Mouse (Mus musculus) stomach, embryonic 16.5 days (tissue): ENCODE data around the gene Tpm1. TPM values are rescaled to one million over a fixed set of nuclear protein-coding genes. Genes with fewer than 3 reads are reported as not detected.

Experiments
- ATAC-seq: fragments of 200-750 bp; cut with Nextera tagmentation; 2 replicates; pipeline ENCODE4 v1.8.0; 2017; ENCODE audit warnings: moderate number of reproducible peaks, moderate TSS enrichment; ENCODE audit not compliant: insufficient read depth, low FRiP score
- H3K27ac ChIP-seq: fragments of 300-500 bp; sonication (generic); 2 replicates; pipeline ENCODE4 v1.5.1; 2014; ENCODE audit warnings: low read length
- H3K27me3 ChIP-seq: fragments of 300-500 bp; sonication (generic); 2 replicates; pipeline ENCODE4 v1.6.1; 2014; ENCODE audit warnings: low read length, control low read depth, mixed read lengths; ENCODE audit not compliant: control insufficient read depth, insufficient read depth
- H3K36me3 ChIP-seq: fragments of 300-500 bp; sonication (generic); 2 replicates; pipeline ENCODE4 v1.6.1; 2014; ENCODE audit warnings: low read length; ENCODE audit not compliant: control insufficient read depth, insufficient read depth
- H3K4me1 ChIP-seq: fragments of 300-500 bp; sonication (generic); 2 replicates; pipeline ENCODE4 v1.6.1; 2014; ENCODE audit warnings: low read length, control low read depth, mixed read lengths; ENCODE audit not compliant: control insufficient read depth, insufficient read depth
- H3K4me2 ChIP-seq: fragments of 300-500 bp; sonication (generic); 2 replicates; pipeline ENCODE4 v1.6.1; 2014; ENCODE audit warnings: low read depth, low read length, mixed read lengths
- H3K4me3 ChIP-seq: fragments of 300-500 bp; sonication (generic); replicated peaks from 2 replicates; pipeline ENCODE4 v1.5.1; 2014; ENCODE audit warnings: mild to moderate bottlenecking, low read length
- H3K9ac ChIP-seq: fragments of 300-500 bp; sonication (generic); 2 replicates; pipeline ENCODE4 v1.6.1; 2014; ENCODE audit warnings: low read length
- H3K9me3 ChIP-seq: fragments of 300-500 bp; sonication (generic); replicated peaks from 2 replicates; pipeline ENCODE4 v1.6.1; 2016; ENCODE audit warnings: low read length, control low read depth; ENCODE audit not compliant: control insufficient read depth
- WGBS: fragments of 180-500 bp; shearing (Covaris S2); extraction: QIAGEN DNeasy Blood & Tissue Kit; methylation state at CpG from one replicate; pipeline ENCODE4 v1.1.7; 2014; 5-methylcytosine and 5-hydroxymethylcytosine counted together
- polyA plus RNA-seq: library from polyadenylated mRNA; unstranded; fragments of >200 nt; fragmentation: Nextera tagmentation; extraction: Ambion mirVana; gene quantifications from 2 replicates; pipeline ENCODE4 v1.2.1, GENCODE M21; 2015

The Tpm1 gene
- polyA plus RNA-seq, 1 experiment from 2014 or later, result 1,473 TPM

DNA sequence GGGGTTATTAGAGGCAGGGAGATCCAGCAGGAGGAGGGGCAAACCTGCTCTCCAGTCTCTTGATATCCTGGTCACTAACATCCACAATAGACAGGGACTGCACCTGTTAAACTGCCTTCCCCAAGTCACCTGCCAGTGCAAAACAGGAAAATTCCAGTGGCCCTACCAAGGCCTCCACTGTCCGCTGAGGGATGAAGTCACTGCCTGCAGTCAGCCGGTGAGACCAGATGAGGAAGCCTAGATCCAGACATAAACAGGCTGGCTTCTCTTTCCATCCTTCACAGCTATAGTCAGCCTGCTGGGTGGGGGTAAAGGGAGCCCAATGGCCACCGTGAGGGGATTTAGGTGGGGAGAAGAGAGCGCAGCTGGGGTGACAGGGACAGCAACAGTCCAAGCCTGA lies 45.5 kb downstream of the Tpm1 start:
- H3K4me2 ChIP-seq, result no peak overlapping the region
- H3K27ac ChIP-seq, result no peak overlapping the region
- no peaks in the 10 kb centered on the region for H3K9me3 ChIP-seq
- 48% methylated on average over 4 of the region's 4 CpGs for WGBS
- no peak for ATAC-seq
- no peak overlapping the region for H3K4me3 ChIP-seq
- no peaks in the 10 kb centered on the region for H3K36me3 ChIP-seq
- no peak overlapping the region for H3K9ac ChIP-seq
- H3K4me1 ChIP-seq, result no peaks in the 10 kb centered on the region
- no peaks in the 10 kb centered on the region for H3K27me3 ChIP-seq

DNA sequence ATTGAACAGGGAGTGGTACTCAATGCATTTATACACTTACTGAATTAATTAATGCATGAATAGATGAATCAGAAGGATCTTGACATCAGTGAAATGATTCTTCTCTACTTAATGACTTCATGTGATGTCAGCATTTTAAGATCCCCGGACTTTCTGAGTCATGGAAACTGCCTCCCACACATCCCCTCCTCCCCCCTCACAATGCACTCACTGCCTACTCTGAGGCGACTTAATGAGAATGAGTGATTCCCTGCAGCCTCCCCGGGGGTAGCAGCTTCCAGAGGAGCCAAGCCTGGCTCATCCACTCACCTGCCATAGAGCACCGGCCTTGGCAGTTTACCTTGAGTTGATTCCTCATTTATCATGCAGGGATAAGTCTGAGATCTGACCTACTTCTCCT lies 46.0 kb downstream of the Tpm1 start:
- no peak overlapping the region for H3K4me3 ChIP-seq
- 24% methylated on average over 4 of the region's 4 CpGs for WGBS

DNA sequence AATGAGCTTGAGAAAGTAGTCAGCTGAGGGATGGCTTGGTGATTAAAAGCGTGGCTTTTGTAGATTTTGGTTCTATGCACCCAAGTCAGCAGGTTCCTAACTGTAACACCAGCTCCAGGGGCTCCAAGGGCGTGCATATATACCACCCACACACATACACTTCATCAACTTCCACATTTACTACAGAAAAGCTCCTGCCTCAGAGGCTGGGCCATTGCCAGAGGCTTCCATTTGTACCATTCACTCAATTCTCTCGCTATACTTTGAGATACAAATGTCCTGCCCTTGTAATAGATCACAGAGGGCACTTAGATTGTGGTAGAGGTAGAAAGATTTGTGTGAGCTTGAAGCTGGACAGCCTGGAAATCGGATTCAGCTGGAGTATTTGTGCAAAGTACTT lies 47.7 kb downstream of the Tpm1 start:
- Histone ChIP-seq H3K27me3 (no peaks in the 10 kb centered on the region), H3K9ac (no peak overlapping the region), H3K36me3 (no peaks in the 10 kb centered on the region), H3K4me2 (no peak overlapping the region), H3K4me3 (no peak overlapping the region), H3K27ac (no peak overlapping the region), H3K9me3 (no peaks in the 10 kb centered on the region), H3K4me1 (no peaks in the 10 kb centered on the region)
- ATAC-seq, result 0 out of 2 replicates have a peak, but pooled peaks have one; percentile 5
- 73% methylated on average over 4 of the region's 4 CpGs for WGBS

More for the DNA sequence above, 46.0 kb downstream of the Tpm1 start:
- Histone ChIP-seq H3K36me3 (no peaks in the 10 kb centered on the region), H3K9ac (no peak overlapping the region), H3K27me3 (no peaks in the 10 kb centered on the region), H3K4me2 (no peak overlapping the region), H3K27ac (no peak overlapping the region), H3K4me1 (no peaks in the 10 kb centered on the region), H3K9me3 (no peaks in the 10 kb centered on the region)
- ATAC-seq, result no peak

DNA sequence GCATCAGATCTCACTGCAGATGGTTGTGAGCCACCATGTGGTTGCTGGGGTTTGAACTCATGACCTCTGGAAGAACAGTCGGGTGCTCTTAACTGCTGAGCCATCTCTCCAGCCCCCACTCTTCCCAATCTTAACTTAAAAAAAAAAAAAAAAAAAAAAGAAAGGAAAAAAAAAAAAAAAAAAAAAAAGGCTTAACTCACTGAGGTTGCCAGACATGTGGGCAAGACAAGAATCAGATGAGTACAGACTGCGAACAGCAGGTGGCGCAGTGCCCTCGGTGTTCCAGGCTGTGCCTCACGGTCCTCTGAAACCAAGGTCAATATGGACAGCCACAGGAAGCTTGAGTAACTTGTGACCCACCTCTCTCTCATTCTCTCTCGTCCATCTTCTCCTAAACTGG lies 48.2 kb downstream of the Tpm1 start:
- H3K27ac ChIP-seq, result no peak overlapping the region

DNA sequence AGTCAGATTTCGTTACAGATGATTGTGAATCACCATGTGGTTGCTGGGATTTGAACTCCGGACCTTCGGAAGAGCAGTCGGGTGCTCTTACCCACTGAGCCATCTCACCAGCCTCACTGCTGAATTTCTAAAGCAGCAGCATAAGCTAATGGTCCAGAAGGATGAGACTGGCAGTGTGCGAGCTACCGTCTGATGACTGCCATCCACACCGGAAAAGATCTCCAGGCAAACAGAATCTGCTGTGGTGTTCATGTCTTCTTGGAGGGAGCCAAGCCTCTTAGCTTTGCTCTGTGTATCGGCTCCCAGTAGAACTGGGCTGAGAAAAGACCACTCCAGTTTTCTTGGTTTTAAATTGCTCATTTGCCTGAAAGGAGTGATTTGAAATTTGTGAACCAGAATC lies 49.5 kb downstream of the Tpm1 start:
- H3K4me1 ChIP-seq, result no peaks in the 10 kb centered on the region
- H3K9me3 ChIP-seq, result no peaks in the 10 kb centered on the region
- H3K9ac ChIP-seq, result no peak overlapping the region
- H3K4me2 ChIP-seq, result no peak overlapping the region
- WGBS, result 96% methylated on average over 8 of the region's 8 CpGs
- no peak overlapping the region for H3K27ac ChIP-seq
- H3K27me3 ChIP-seq, result no peaks in the 10 kb centered on the region
- no peaks in the 10 kb centered on the region for H3K36me3 ChIP-seq
- no peak overlapping the region for H3K4me3 ChIP-seq
- no peak for ATAC-seq

More for the DNA sequence above, 48.2 kb downstream of the Tpm1 start:
- ATAC-seq, result peak; percentile 69; the same call in 1 of the 2 replicates
- H3K36me3 ChIP-seq, result no peaks in the 10 kb centered on the region
- H3K27me3 ChIP-seq, result no peaks in the 10 kb centered on the region
- no peaks in the 10 kb centered on the region for H3K9me3 ChIP-seq
- no peak overlapping the region for H3K4me2 ChIP-seq
- no peak overlapping the region for H3K4me3 ChIP-seq
- 6% methylated on average over 6 of the region's 6 CpGs for WGBS
- H3K9ac ChIP-seq, result no peak overlapping the region
- no peaks in the 10 kb centered on the region for H3K4me1 ChIP-seq

DNA sequence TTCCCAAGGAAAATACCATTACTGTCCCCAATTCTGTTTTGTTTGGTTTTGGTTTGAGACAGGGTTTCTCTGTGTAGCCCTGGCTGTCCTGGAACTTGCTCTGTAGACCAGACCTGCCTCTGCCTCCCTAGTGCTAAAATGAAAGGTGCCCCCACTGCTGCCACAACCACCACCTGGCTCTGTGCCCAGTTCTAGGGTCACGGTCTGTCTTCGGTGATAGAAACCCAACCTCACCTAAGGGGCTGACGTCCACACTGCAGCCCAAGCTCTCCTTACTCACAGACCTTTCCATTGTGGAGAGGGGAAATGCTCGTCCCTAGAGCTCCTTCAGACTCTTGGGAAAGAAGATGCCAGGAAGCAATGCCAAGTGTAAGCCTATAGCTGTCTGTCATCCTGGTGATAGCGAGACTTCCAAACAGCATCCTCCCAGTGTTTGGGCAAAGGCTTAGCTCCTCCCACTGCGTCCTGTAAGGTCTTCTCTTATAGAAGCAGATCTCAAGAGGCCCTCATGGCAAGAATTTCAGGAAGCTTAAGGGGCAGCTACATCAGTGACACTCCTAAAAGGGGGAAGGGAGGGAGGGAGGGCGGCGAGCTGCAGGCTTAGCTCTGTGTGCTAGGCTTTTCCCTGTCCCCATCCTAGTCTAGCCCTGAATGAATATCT lies 57.3 kb downstream of the Tpm1 start:
- Histone ChIP-seq H3K4me1 (peaks cover 36% of the 10 kb centered on the region), H3K27me3 (no peaks in the 10 kb centered on the region), H3K4me3 (no peak overlapping the region), H3K27ac (no peak overlapping the region), H3K9me3 (0 out of 2 replicates have a peak, but pooled peaks cover 5% of the 10 kb centered on the region), H3K9ac (no peak overlapping the region), H3K4me2 (no peak overlapping the region), H3K36me3 (no peaks in the 10 kb centered on the region)
- WGBS, result 70% methylated on average over 8 of the region's 8 CpGs
- no peak for ATAC-seq

DNA sequence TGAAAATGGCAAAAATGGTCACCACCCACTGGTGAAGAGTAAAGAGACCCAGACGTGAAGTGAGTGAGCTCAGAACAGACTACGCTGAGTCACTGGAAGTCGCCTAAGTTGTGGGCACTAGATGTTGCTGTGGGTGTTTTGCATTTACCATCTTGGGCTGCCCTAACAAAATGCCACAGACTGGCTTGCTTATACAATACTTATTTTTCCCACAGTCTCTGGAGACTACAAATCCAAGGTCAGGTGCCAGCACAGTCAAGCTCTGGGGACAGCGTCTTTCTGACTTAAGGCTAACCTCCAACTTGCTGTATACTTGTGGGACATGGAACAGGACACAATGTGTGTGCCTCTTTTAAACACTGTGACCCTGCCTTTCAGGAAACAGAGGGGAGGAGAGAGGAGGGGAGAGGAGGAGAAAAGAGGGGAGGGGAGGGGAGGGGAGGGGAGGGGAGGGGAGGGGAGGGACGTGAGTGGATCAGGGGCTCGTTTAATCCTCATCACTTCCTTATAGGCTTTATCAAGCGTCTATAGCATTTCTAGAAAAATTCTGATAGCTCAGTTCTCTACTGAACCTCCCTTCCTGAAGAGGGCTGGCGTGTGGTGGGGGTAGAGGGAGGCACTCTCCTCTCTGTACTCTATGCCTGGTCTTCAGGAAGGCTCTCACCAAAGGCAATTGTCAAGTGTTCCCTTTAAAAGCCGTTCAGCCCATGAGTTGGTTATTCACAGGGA lies 58.0 kb downstream of the Tpm1 start:
- ATAC-seq, result no peak
- H3K4me1 ChIP-seq, result peaks cover 36% of the 10 kb centered on the region
- H3K9ac ChIP-seq, result no peak overlapping the region
- no peaks in the 10 kb centered on the region for H3K27me3 ChIP-seq
- no peak overlapping the region for H3K27ac ChIP-seq
- no peak overlapping the region for H3K4me3 ChIP-seq
- 0 out of 2 replicates have a peak, but pooled peaks cover 5% of the 10 kb centered on the region for H3K9me3 ChIP-seq
- WGBS, result 58% methylated on average over 9 of the region's 9 CpGs
- H3K4me2 ChIP-seq, result no peak overlapping the region
- H3K36me3 ChIP-seq, result no peaks in the 10 kb centered on the region

DNA sequence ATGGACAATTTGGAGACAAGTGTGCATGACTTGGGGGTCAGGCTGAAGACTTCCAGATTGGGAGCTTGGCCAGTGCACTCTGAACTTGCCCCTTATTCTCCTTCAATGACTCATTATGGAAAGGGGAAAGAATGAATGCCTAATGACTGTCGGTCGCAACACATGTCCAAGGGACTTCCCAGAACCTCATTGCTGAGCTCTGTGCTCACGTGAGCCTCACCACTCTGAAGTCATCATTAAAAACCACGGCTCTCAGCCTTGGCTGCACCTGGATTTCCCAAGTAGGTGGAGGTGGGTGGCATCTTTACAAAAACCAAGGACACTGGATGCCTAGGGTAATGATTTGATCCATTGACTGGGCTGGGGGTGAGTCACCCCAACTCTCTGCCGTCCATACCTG lies 59.2 kb downstream of the Tpm1 start:
- Histone ChIP-seq H3K4me1 (peaks cover 36% of the 10 kb centered on the region), H3K4me2 (no peak overlapping the region), H3K9me3 (0 out of 2 replicates have a peak, but pooled peaks cover 5% of the 10 kb centered on the region), H3K4me3 (no peak overlapping the region), H3K27ac (peak overlapping the region; percentile 98), H3K27me3 (no peaks in the 10 kb centered on the region), H3K36me3 (no peaks in the 10 kb centered on the region), H3K9ac (no peak overlapping the region)
- ATAC-seq, result no peak
- 83% methylated on average over 5 of the region's 5 CpGs for WGBS

DNA sequence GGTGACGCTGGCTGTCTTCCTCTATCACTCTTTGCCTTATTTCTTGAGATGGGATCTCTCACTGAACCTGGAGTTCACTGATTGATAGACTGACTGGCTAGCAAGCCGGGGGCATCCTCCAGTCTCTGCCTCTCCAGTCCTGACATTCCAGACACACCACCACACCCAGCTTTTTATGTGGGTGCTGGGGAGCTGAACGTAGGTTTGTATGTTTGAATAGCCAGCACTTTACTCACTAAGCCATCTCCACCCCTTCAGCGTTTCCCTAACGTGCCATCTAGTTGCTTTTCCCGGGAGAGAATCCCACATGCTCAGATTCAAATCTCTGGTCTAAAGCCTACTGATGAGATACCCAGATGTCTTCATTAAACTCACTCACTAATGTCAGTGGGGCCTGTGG lies 59.6 kb downstream of the Tpm1 start:
- no peak for ATAC-seq
- Histone ChIP-seq H3K27ac (peak overlapping the region; percentile 98), H3K4me2 (peak overlapping the region; percentile 20; the same call in 1 of the 2 replicates), H3K27me3 (no peaks in the 10 kb centered on the region), H3K9ac (peak overlapping the region; percentile 22; the same call in 1 of the 2 replicates), H3K36me3 (no peaks in the 10 kb centered on the region), H3K4me1 (peaks cover 36% of the 10 kb centered on the region), H3K9me3 (0 out of 2 replicates have a peak, but pooled peaks cover 5% of the 10 kb centered on the region), H3K4me3 (no peak overlapping the region)
- WGBS, result 42% methylated on average over 6 of the region's 6 CpGs
